Mouse (Mus musculus) lung, postnatal 0 days (tissue): ENCODE measurements around the gene Mrvi1.

Experiments used
- CTCF ChIP-seq: IDR thresholded peaks from 2 replicates; pipeline ENCODE4 v1.5.1; 2016; ENCODE audit warnings: antibody characterized with exemption, mild to moderate bottlenecking
- EP300 ChIP-seq: IDR thresholded peaks from 2 replicates; pipeline ENCODE4 v1.6.1; 2016; ENCODE audit warnings: antibody characterized with exemption, mild to moderate bottlenecking, control low read depth

GRCm38 (mm10) chr7:110881746-110882333 is 100.4 kb downstream of the Mrvi1 start:
- TF ChIP-seq CTCF, result no peak
- TF ChIP-seq EP300, result no peak
